Mouse (Mus musculus) brain, embryonic 18.5 days (tissue): ENCODE results near the gene Phf19.

Source experiments
- DNase-seq: peaks from one replicate; pipeline ENCODE4 v3.0.0-alpha.2; 2012; ENCODE audit warnings: low read depth, low spot score

Phf19 gene

DNA sequence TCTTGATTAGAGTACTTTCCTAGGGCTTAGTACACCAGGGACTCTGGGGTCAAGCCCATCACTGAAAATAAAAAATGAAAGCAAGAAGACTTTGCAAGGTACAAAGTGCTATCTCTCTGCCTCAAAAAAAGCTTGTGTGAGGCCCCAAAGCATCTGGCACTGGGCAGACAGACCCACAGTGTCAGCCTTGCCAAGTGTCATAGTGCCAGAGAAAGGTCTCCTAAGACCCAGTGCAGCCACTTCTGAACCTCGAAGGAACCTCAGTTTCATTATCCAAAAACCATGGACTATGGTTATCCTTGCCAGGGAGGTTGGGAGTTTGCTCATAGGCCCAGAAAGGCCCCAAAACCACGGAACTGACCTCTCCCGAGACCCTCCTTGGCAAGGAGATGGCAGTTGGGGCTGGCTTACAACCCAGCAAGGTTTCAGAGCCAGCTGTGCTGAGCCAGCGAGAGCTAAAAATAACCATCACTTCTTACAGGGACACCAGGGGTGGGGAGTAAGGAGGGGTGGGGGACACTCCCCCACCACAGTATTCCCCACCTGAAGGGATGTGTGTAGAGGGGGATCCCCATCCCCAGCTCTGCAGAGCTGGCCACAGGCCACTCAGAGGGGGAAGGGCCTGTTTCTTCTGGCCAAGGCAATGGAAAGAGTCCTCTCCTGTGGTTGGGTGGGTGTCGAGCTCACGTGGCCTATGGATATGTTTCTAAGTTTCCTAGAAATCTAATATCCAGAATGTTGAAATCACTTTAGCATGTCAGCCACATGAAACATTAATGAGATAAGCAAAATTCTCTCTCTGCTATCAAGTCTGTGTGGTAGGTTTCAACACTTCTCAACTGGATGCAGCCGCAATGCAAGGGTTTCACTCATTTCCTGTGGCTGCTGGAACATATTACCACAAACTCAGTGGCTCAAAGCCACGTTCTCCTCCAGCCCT lies 24.7 kb upstream of the Phf19 start:
- DNase-seq, result no peak

DNA sequence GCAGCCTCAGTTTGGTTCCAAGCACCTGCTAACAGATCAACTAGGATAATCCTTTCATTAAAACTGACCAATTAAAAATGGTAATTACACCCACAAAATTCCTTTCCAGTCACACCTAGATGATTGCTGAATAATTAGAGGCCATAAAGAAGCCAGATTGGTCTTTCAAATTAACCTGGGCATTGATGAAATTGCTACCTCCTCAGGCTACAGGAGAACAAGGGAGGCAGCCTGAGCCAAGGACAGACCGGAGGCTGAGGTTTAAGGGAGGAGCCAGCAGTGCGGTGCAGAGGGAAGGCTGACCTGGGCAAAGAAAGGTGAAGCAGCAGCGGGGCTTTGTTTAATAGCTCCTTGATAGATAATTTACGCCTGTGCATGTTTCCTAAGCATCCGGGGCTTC lies 23.6 kb upstream of the Phf19 start:
- no peak for DNase-seq

DNA sequence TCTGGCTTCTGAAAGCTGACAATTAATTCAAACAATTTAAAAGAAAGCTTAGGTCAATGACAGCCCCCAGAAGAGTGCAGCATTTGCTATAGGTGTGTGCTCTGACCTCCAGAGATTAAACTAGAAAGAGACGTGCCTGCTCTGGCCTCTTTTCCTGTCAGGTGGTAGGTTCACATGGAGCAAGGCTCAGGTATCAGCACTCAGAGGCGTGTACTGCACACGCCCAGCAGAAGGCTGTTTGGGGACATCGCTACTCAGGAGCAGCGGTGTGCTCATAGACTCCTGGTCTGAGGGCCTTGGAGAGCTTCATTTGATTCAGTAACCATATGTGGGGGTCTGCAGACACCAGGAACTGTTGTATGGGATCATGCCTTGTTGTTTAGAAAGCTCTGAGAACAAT lies 13.5 kb upstream of the Phf19 start:
- no peak for DNase-seq

DNA sequence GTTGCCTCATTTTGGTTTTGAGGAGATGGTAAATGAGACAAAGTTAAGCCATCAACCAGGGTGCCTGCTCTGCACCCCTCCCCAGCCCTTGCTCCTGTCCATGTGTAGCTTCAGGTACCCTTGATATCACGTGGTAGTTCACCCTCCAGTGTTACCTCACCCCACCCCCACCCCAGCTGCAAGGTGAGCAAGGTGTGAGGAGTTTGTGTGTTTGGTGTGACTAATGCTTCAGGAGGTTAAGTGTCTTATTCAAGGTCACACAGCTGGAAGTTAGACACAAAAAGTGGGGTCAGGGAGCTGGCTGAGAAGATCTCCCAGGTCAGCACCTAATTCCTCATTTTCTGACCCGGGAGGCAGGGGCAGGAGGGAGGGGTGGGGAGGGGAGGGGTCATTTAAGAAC lies 8.9 kb upstream of the Phf19 start:
- DNase-seq, result no peak

DNA sequence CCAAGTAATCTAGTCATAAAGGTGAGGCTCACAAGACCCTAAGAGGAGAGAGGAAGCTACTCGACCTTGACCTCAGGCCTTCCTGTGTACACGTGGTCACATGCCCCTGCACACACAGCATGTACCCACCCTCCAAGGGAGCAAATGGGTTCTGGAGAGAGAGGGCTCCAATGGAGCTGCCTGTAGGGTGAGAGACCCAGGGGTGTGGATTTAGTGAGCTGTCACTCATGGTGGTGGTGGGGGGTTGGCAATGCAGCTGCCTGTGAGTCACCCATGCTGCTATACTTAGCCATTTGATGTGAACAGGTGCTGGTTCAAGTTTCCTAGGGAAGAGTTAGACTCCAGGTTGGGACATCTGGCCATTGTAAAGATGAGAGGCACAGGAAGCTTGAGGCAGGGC lies 6.3 kb upstream of the Phf19 start:
- no peak for DNase-seq

DNA sequence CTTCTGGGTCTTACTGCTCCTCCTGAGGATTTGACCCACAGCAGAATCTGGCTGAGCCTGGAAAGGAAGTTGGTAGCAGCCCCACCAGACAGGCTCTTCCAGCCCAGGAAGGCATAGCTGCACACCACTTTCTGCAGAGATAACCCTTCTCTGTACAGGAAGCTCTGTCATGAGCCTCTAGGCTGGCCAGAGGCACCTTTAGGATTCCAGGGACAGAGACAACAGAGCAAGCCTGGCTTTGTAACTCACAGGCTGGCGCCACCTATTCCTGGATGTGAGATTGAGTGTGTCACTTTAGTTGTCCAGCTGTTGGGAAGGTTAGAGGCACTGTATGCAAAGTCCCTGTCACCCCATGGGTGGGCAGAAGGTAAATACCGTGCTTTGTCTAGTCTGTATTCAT lies 1.3 kb upstream of the Phf19 start:
- DNase-seq, result no peak

DNA sequence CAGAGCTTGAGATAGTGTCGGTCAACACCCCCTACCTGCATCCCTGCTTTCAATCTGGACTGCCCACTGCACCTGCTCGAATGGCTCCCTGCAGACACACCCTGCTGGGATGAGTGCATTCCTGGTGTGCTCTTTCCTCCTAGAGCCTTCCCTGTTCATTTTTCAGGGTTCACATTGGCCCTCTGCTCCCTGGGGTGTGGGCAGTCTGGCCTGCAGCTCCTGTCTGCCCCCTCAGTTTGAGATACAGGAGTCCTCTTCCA lies 927 bp upstream of the Phf19 start:
- no peak for DNase-seq

DNA sequence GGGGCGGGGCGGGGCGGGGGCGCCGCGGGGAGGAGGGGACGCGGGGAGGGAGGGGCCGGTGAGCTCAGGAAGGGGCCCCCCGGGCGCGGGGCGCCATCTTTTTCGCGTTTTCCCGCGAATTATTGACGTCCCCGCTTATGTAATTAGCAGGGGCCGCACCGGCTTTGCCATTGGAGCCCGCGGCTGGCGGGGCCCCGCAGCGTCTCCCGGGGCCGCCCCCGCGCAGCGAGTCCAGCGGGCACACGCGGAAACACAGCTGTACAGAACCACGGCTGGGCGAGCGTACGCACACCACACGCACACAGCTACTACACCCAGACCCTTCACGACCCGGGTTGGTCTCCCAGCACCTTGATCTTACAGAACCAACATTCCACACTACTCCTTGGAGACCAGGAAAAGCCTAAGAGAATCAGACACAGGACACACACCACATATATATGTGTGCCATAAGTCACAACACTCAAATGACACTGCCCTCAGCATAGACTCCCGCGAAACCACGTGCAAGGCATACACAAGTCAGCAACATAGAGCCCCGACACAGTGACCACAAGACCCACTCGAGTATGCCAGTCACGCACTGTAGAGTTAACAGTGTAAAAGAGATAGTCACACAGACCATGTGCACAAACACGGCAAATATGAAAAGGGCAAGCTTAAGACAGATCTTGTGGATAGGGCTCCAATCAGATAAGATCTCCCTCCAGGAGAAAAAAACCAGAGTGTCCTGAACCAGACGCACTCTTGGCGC lies 420 bp upstream of the Phf19 start:
- no peak for DNase-seq

DNA sequence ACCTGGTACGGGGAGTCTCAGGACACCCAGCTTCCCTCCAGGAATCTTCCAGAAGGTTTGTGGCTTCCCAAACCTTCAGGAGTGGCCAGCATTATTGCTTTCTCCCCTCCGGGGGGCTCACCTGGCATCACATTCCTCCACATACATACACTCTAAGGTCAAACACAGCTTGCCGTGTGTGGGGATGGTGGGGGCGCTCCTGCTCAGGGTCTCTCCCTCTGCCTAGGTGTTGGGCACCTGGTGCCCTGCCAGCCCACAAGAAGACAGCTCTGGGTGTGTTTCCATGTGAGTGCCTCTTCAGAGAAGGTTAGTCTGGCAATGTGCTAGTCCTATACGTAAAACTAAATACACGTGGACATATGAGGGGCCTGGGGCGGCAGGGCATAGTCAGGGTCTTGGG lies 1.2 kb downstream of the Phf19 start:
- DNase-seq, result no peak

DNA sequence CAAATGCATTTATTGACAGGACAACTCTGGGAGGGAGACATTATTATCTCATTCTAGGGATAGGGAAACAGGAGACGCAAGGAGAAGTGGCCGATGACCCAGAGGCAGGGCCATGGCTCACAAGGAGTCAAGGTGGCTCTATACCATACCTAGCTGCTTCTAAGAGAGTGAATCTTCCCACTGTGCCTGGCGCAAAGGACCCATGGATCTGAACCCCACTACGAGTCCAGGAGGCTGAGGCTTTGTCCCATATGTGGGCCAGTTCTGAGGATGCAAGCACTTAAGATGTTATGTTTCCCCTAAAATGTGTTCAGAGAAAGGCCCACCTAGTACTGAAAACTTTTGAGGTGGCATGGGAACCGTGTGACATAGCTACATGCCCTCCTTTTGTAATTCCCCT lies 2.0 kb downstream of the Phf19 start:
- no peak for DNase-seq

DNA sequence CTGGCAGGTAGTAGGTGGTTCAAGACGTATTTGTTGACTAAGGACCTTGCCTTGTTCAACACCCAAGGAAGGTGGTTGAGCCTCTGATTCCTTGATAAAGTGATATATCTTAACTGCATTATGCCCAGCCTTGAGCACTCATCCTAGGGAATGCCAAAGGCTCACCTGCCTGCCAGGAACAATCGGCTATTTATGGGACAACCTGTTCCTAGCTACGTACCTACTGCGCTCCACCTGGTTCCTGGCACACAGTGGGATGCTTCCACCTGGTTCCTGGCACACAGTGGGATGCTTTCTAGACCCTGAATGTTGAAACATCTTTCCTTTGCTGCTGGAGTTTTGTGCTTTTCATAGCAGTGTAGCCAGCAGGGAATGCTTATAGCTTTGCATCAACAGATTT lies 4.1 kb downstream of the Phf19 start:
- no peak for DNase-seq

DNA sequence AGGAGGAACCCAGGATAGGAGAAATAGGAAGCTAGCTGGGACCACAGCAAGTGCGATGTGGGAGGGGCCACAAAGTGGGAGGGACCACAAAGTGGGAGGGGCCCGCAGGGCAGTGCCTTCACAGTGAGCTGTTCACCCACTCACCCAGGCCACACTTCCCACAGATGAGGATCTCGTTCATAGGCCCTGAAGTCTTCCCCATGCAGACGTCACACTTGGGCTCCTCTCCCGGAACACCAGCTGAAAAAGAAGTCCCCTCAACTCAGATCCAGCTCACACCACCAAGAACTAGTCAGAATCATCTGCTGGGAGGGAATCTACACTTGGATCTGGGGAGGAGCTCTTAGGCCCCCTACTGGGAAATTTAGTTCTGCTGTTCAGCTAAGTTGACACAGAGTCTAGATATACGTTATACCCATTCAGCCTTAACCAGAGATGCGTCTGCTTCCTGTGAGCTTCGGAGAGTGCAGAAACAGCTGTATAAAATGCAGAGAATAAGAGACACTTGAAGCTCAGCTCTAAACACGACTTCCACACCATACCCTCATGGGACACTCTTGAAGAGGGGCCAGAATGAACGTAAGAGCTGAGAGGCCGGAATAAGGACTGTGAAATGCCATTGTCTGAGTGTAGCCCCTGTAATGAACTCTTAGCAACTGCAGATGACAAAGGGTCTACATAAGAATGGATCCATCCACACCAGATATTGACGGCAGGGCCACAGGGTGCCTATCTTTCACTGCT lies 6.8 kb downstream of the Phf19 start:
- DNase-seq, result no peak

DNA sequence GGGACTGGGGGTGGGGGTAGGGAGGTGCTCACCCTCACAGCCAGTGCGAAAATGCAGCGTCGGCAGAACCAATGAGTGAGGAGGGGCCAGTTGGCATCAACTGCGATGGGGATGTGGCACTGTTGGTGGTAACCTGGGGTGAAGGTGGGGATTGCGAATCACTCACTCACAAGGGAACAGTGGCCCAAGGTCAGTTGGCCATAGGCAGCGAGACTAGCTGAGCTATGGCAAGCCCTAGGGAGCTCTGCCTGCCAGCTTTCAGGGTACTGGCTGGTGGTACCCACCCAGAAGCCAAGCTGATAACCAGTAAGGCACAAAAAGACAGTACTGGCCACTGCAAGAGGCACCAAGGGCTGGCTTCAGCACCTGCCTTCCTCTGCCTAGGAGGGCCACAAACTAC lies 7.4 kb downstream of the Phf19 start:
- no peak for DNase-seq

DNA sequence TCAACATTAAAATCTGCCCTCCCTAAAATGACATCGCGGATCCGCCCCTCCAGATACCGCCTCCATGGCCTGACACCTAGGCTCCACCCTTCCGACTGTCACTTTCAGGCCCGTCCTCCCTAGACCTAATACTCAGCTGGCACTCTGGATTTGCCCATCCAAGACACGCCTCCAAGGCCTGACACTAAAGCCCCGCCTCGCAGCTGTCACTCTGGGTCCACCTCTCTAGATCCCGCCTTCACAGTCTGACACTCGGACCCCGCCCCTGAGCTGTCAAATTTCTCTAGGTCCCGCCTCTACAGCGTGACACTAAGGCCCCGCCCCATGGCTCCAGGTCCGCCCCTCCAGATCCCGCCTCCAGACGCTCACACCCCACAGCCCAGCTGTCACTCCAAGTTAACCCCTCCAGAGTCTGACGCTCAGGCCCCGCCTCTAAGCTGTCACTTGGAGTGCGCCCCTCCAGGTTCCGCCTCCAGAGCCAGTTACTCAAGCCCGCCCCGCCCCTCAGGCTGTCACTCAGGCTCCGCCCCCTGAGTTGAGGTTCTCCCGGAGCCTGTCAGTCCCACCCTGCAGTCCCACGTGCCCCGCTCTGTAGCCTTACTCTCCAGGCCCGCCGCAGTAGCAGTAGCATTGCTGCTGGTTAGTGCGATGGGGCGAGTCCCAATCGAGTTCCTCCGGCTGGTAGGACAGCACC lies 8.8 kb downstream of the Phf19 start:
- DNase-seq, result peak; percentile 97

DNA sequence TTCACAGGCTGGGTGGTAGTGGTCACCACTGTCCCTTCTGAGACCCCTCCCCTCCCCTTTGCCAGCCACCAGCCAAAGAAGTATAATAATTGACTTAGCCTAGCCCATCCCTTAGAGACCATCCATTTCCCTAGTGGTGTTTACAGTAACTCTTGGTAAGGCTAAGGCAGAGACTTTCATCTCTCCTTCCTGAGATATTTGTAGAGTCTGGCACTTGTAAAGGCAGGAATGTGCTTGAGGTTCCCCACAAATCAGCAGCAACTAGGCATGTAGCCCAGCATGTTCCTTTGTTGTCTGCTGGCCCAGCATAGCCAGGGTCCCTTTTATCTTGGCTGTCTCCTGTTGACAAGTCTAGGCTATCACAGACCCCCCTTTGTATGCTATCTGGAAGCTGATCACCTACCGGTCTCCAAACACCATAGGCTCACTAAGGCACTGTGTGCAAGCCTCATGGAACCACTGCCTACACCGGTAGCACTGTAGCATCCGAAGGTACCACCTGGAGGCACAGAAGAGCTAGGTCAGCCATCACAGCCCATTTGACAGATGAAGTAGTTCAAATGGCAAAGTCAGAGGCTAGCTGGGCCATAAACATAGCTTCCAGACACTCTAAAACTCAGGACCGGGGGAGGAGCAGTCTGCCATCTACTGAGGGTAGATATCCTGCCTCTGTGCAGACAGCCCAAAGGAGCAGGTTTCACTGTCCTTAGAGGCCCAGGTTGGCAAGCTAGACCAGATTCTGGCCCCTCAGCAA lies 10.0 kb downstream of the Phf19 start:
- no peak for DNase-seq

DNA sequence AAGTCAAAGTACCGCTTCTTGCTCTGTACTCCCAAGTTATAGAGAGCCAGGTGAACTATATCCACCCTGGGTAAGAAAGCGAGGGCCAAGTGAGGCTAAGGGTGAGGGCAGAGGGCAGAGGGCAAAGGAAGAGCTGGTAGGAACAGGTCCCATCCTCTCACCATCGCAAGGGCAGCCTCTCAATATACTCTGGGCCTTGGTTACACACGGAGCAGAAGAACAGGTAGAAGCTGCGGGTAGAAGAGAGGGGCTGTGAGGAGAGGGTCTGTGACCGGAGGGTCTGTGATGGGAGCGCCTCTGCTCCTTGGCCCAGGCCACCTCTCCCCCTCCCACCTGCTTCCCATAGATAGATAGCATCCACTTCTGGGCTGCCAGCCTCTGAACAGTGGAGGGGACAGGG lies 10.6 kb downstream of the Phf19 start:
- no peak for DNase-seq

DNA sequence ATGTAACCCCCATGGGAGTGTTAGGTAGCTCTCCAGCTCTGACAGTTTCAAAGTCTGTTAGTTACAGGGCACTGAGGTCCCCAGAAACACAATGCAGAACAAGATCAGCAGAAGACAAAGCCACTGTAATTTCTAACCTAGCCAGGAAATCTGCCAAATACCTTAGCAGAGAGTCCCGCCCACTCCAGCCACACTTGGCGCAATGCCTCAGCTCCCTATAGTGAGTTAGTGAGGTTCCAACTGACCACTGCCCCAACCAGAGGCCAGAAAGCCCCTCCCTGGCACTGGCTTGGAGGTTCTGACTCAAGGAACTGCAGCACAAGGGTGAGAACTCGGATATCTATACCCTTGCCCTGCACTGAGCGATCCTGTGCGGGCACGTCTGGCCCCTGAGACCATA lies 11.1 kb downstream of the Phf19 start:
- DNase-seq, result no peak

DNA sequence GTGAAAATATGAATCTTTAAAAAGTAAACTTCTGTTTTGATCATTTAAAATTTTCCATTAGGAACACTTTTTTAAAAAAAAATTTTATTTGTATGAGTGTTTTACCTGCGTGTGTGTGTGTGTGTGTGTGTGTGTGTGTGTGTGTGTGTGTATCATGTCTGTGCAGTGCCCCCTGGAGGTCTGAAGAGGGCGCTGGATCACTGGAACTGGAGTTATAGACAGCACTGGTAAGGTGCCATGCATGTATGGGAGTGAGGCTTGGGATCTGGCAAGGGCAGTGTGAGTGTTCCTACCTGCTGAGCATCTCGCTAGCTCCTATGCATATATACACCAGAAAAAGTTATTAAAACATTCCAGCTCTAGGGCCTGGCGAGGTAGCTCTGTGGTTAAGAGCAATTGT lies 12.1 kb downstream of the Phf19 start:
- DNase-seq, result no peak

DNA sequence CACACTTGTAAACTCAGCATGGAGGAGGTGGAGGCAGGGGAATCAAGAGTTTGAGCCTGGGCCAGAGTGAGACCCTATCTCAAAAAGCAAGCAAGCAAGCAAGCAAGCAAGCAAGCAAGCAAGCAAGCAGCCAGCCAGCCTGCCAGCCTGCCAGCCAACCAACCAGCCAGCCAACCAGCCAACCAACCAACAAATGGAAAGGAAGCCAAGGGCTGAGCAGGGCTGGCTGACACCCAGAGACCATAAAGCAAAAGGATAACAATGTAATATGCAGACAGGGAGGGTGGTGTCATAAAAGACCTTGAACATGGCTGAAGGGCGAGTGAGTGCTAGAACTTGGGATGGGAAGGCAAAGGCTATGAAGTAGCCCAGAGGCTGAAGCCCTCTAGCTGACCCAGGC lies 13.4 kb downstream of the Phf19 start:
- no peak for DNase-seq

DNA sequence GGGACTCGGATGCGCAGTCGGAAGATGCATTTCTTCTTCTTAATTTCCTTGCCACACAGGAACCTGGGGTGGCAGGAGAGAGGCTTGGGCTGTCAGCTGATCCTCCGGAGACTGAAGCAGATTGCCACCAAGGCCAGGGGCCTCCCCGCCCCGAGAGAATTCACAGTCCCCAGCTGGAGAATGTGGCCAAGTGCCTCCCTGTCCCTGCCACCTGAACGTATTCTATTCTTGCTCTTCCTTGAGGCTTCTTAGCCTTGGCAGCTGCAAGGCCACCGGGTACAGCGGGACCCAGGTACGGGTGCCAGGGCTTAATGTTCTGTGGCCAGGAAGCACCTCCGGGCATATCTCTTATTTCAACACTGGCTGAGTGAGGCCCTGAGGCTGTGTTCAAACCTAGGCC lies 14.1 kb downstream of the Phf19 start:
- DNase-seq, result no peak

DNA sequence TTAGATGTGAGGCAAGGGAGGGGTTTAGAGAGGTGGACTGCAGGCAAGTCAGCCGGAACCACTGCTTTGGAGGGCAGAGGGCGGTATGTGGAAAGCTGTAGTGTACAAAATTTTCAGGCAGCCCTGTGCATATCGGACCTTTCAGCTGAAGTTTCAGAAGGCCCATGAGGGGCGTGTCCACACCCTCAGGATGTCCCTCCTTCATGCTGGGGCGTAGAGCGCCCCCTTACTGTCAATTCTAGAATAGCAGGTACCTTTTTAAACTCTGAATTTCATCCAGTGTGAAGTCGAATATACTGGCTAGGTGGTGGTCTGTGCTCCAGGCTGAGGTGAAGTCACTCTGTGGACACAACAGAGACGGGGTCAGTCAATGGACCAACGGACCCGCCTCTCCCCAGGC lies 16.0 kb downstream of the Phf19 start:
- DNase-seq, result no peak
